Mouse (Mus musculus) right cerebral cortex, adult 2 months (tissue): ENCODE data around the gene Mrtfb.

Experiments
- DNase-seq, 2 experiments: peaks; one replicate each; pipeline ENCODE4 v3.0.0; 2021 to 2022; ENCODE audit warnings: low spot score in 2 of 2

Gene Mrtfb

DNA sequence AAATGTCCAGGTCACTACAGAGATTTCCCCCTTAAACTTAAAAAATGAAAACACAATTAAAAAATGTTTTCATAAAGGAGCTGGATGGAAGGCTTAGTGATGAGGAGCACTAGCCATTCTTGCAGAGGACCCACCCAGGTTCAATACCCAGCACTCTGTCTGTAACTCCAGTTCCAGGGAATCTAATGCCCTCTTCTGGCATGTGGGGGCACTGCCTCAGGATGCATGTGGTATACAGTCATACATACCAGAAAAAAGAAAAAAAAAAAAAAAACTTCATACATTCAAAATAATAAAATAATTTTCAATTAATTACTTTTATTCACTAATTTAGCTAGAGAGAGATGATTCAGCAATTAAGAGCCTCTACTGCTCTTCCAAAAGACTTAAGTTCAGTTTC is 95.0 kb downstream of the Mrtfb start:
- no peak for DNase-seq

DNA sequence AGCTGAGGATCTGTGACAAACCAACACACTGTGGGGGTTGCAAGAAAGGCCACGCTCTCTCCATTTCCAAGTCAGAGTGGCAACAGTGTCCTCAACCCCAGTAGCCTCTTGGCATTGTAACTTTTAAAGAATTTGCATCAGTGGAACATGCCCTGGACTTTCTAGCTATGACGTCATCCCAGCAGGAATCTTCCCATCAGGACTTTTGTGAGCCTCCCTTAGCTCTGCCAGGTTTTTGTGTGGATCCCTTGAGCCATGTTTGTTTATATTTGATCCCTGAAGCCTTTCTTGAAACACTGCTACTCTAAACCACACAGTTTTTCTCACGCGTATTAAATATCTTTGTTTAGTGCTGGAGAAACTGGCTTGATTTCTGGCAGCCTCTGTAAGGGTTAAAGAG is 97.6 kb downstream of the Mrtfb start:
- DNase-seq: no peak

- no peak for DNase-seq
These were observed 98.2 kb downstream of the Mrtfb start for GRCm38 (mm10) chr16:13354431-13354830.

DNA sequence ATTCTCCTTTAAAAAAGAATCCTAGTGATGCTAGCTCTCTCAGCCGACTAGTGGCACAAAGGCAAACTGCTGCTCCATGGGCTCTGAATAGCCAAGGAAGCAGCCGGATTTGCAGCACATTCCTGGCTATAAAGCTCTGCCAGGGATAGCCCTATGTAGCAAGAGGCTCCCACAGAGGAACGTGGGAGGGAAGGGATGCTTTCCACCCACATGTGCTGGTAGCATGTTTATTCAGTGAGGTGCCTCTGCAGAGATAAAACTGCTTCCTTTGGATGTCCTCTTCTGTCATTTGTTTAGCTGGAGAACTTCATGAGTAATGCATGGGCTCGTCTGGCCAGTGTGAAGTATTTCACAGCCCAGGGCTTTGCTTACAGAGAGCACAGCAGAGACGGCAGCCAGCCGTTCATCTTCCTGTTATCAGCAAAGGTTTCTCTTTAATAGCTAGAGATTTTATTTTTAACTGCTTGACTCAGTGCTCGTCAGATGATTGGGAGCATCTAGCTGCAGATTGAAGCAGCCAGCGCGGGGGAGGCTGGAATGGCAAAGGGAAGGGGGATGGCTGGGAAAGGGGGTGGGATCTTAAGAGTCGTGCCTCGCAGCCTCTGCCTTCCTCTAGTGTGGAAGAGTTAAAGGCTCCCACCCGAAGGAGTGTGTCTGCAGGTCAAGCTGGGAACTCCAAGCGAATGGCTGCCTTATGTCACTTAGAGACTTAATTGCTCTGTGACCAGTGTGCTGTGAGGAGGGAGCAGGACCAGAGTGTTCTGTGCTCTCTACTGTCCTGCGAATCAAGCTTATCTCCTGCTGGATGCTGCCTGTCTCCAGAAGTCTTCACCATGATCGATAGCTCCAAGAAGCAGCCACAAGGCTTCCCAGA is 101.8 kb downstream of the Mrtfb start:
- peak; percentile 87 to 92 for DNase-seq

DNA sequence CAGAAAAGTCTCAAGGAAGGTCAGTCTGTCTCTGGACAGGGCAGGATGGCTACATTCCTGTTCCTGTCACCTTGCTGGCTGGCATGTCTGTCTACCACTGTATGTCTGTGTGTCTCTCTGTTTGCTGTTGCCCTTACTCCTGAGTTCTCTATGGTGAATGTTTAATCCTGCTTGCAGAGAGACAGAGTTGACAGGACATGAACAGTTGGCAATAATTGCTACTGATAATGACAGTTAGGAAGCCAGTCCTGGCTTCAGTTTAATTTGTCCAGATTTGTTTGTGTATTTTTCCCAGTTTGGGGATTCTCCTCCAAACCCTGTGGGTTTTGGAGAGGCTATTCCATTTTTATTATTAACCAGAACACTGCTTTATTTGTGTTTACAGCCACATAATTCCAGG is 102.5 kb downstream of the Mrtfb start:
- no peak for DNase-seq

DNA sequence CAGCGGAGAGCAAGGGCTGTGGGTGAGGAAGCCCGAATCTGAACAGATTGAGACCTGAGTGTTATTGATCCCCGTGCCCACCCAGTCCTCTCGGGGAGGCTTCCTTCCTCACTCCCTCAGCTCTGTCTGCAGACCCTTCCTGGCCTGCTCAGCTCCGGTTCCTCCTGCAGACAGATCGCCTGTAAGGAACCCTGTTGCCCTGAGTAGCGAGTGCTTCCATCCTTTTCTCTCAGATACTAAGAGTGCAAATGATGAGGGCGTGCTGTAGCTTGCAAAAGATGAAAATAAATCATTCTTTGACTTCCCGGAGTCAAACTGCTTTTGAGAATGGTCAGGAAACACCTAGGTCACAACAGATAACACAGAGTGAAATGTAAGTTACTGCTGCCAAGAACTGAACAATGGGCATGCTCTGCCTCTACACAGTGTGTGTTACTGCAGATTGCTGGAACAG is 103.2 kb downstream of the Mrtfb start:
- DNase-seq: peak; percentile 30 to 58

- DNase-seq: no peak
These were observed 103.9 kb downstream of the Mrtfb start for GRCm38 (mm10) chr16:13360208-13360607.

GRCm38 (mm10) chr16:13360835-13361234 is 104.6 kb downstream of the Mrtfb start:
- DNase-seq: no peak

- DNase-seq: no peak
These were observed 106.9 kb downstream of the Mrtfb start for GRCm38 (mm10) chr16:13363141-13363540.

GRCm38 (mm10) chr16:13364145-13364544 is 107.9 kb downstream of the Mrtfb start:
- DNase-seq: no peak

- DNase-seq: no peak
These were observed 110.0 kb downstream of the Mrtfb start for GRCm38 (mm10) chr16:13366256-13366655.

DNA sequence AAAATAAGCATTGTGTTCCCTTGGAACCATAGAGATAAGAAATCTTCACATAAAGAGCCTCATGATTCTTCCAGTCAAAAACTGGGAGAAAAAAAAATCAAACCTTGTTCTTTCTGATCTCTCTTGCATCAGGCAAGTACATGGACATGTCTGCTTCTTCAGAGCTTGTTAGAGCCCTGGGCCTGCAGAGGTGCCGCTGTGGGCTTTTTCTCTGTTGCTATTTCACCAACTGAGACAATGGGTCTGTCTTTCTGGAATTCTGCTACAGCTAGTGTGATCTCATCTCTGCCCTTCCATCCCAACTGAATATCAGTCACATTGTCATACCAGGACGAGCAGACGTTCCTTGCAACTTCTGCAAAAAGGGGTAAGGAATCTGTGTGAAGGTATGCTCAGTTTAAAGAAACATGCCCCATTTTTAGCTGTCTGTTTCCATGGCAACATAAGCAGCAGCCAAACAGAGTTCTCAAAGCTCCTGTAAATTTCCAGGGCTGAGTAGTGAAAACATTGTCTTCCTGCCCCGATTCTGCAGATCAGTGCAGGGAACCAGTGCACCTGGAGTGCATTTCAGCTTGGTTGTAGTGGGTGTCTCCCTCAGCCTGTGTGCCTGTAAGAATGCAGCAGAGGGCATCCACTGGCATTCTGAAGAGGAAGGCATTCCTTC is 110.7 kb downstream of the Mrtfb start:
- peak; percentile 59 to 75 for DNase-seq

DNA sequence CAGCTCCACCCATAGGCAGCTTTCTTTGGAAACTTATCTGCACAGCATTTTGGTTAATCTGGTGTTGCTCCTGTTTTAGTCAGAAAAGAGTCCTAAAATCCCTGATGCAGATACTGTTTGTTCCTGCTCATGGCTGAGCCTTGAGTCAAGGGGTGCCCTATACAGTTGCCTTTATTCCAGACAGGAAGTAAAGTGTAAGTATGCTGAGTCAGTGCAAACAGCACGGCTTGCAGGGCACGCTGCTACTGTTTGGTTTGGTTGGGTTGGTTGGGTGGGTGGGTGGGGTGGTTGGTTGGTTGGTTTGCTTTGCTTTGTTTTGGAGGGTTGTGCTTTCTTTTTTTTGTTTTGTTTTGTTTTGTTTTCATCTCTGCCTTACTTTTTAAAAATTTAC is 111.2 kb downstream of the Mrtfb start:
- no peak for DNase-seq

DNA sequence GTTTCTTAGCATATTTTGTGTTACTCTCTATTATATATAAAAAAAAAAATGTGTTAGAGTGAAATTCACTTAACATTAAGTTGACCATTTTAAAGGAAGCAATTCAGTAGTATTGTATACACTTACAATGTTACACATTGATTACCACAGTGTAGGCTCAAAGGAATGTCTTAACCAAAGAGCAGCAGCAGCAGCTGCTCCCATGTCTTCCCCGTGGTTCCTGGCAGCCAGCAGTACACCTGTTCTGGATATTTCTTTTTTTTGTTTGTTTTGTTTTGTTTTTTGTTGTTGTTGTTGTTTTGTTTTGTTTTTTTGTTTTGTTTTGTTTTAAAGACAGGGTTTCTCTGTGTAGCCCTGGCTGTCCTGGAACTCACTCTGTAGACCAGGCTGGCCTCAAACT is 112.4 kb downstream of the Mrtfb start:
- no peak for DNase-seq

DNA sequence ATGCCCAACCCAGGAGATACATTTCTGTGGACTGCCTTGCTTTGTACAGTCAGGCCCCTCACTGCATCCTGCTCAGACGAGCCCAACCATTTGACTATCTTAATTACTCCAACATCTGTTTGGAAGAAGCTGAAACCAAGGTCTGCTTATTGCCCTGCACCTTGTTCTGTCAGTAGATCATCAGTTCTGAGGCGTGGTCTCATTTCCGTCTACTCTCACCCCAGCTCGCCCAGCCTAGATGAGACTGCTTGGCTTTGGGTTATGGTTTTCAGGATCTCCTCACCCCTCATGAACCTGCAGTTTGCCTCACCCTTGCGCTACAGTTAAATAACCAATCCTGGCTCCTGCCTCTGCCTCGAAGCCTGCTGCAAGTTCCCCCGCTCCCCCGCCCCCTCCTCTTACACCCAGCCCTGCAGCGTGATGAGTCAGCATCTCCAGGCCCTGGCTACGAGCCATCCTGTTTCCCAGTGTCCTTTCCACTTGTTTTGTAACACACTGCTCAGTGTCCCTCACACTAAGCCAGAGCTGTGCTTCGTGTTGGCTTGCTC is 115.5 kb downstream of the Mrtfb start:
- DNase-seq: peak; percentile 86 to 87

GRCm38 (mm10) chr16:13372899-13373533 is 116.7 kb downstream of the Mrtfb start:
- no peak for DNase-seq

DNA sequence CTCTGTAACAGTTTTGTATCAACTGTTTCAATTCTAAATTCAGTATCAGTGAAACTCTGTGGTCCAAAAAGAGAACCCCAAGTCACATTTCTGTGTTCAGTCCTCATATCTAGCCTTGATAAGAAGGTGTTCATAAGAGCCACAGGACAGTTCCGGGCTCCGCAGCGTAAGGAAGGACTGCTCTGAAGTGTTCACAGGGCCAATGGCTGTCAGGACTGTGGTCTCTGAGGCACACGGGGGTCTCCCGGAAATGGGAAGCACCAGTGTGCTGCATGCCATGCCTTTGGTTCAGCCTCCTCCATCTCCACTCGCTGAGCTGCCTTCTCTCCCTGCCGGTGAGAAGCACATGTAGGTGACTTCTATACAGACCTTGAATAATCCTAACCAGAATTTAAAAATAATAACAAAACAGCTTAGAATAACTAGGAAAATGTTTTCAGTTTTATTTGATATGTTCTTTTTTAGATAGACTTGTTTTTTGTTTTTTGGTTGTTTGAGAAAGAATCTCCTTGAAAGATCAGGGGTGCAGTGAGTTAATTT is 120.7 kb downstream of the Mrtfb start:
- no peak for DNase-seq

GRCm38 (mm10) chr16:13378157-13378556 is 121.9 kb downstream of the Mrtfb start:
- no peak for DNase-seq

DNA sequence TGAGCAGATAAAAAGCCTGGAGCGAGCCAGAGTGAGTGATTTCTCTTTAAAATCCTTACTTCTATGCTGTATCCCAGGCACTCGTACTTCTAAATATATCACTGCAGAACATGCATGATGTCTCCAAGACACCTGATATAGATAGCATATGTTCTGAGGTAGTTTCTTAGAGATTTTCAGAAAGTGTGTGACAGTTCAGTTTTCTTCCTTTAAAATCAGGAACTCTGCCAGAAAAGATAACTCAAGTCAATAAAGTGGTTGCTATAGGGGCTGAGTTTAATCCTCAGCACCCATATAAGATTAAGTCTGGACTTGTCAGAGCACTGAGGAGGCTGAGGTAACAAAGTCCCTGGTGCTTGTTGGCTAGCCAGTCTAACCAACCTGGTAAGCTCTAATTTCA is 123.6 kb downstream of the Mrtfb start:
- no peak for DNase-seq

DNA sequence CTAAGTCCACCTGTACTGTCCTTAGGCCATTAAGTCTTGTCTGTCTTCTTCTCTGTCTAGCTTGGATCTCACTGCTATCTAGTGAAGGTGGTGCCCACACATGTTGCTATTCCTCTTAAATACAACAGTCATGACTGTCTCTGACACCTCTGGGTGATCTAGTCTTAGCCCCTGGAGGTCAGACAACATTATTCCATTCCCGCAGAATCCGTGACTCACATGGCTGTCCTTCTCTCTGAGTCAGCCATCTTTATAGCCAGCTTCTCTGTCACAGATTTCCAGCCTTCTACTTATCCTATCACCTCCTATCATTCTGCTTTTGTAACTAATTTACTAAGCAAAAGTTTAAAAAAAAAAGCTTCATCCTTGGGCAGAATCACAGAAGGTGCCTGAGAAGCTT is 125.5 kb downstream of the Mrtfb start:
- no peak for DNase-seq

DNA sequence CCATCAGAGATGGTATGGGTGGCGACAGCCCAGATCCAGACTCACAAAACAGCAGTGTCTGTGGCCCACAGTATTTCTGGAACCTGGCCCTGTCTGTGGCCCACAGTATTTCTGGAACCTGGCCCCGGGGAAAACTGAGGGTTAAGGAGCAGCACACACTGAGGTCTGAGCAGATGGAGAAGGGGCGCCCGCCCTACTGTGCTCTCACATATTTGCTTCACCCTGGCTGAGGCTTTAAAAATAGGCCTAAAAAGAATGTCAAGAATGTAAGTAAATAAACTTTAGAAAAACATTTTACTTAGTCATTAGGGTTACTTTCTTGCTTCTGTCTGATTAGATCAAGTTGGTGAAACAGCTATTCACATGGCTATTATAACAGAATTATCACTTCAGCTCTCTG is 131.0 kb downstream of the Mrtfb start:
- DNase-seq: no peak

- no peak for DNase-seq
These were observed 144.1 kb downstream of the Mrtfb start for GRCm38 (mm10) chr16:13400375-13400774.
